Mouse (Mus musculus) neural tube, embryonic 13.5 days (tissue): ENCODE measurements around the gene Sox6. TPM values are rescaled to one million over a fixed set of nuclear protein-coding genes. Genes with fewer than 3 reads are reported as not detected.

Experiments
- ATAC-seq: fragments of 200-750 bp; cut with Nextera tagmentation; 2 replicates; pipeline ENCODE4 v1.8.0; 2017; ENCODE audit warnings: low read depth, mild to moderate bottlenecking, moderate TSS enrichment, moderate library complexity
- H3K27ac ChIP-seq: fragments of 300-500 bp; sonication (generic); replicated peaks from 2 replicates; pipeline ENCODE4 v1.5.1; 2015; ENCODE audit warnings: moderate library complexity, mild to moderate bottlenecking, inconsistent platforms
- H3K27me3 ChIP-seq: fragments of 300-500 bp; sonication (generic); 2 replicates; pipeline ENCODE4 v1.6.1; 2015; ENCODE audit warnings: mild to moderate bottlenecking, inconsistent platforms
- H3K36me3 ChIP-seq: fragments of 300-500 bp; sonication (generic); 2 replicates; pipeline ENCODE4 v1.6.1; 2015; ENCODE audit warnings: mild to moderate bottlenecking, inconsistent platforms
- H3K4me1 ChIP-seq: fragments of 300-500 bp; sonication (generic); replicated peaks from 2 replicates; pipeline ENCODE4 v1.6.1; 2015; ENCODE audit warnings: inconsistent platforms
- H3K4me2 ChIP-seq: fragments of 300-500 bp; sonication (generic); 2 replicates; pipeline ENCODE4 v1.6.1; 2015; ENCODE audit warnings: inconsistent platforms, mild to moderate bottlenecking, moderate library complexity
- H3K4me3 ChIP-seq: fragments of 300-500 bp; sonication (generic); 2 replicates; pipeline ENCODE4 v1.5.1; 2015; ENCODE audit warnings: mild to moderate bottlenecking, inconsistent platforms
- H3K9ac ChIP-seq: fragments of 300-500 bp; sonication (generic); 2 replicates; pipeline ENCODE4 v1.6.1; 2015; ENCODE audit warnings: moderate library complexity, mild to moderate bottlenecking, inconsistent platforms
- H3K9me3 ChIP-seq: fragments of 300-500 bp; sonication (generic); 2 replicates; pipeline ENCODE4 v1.6.1; 2016; ENCODE audit warnings: inconsistent platforms
- WGBS: fragments of 180-500 bp; shearing (Covaris S2); methylation state at CpG from one replicate; pipeline ENCODE4 v1.1.7; 2015; 5-methylcytosine and 5-hydroxymethylcytosine counted together
- polyA plus RNA-seq: library from polyadenylated mRNA; unstranded; fragments of >200 nt; fragmentation: Nextera tagmentation; extraction: Ambion mirVana; gene quantifications from 2 replicates; pipeline ENCODE4 v1.2.1, GENCODE M21; 2015

Gene Sox6
- polyA plus RNA-seq, 1 experiment from 2014 or later, result 46.1 TPM

DNA sequence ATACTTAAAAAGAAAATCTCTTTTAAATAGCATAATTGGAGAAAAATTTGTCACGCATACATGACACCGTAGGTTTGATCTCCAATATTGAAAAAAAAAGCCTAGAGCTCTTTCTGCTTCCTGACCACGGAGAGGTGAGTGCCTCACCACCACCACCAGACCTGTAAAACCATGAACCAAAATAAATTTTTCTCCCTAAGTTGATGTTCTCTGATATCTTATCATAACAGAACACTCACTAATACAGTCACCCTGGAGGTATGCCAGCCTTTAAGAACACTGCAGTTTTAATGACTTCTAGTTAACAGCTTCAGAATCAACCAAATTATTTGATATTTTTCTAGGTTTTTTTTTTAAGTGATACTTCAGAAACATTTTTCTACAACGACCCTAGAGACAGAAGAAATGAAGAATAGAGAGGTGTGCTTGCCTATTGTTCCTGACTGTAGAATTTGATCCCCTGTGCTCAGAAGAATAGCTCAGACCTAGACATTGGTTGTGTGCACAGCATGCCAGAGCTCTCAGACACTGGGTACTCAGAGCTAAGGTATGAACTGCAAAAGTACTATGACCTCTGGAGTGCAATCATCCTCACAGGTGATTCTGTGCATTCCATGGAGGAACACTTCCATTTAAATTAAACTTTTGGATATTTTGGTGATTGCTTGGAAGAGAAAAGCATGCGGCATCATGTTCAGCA lies 58.6 kb downstream of the Sox6 start:
- no peak for ATAC-seq
- H3K36me3 ChIP-seq, result no peaks in the 10 kb centered on the region
- no peaks in the 10 kb centered on the region for H3K27me3 ChIP-seq
- no peaks in the 10 kb centered on the region for H3K9me3 ChIP-seq
- no peak overlapping the region for H3K9ac ChIP-seq
- 88% methylated on average over 5 of the region's 5 CpGs for WGBS
- H3K4me2 ChIP-seq, result no peak overlapping the region
- no peaks in the 10 kb centered on the region for H3K4me1 ChIP-seq
- H3K27ac ChIP-seq, result no peak overlapping the region
- H3K4me3 ChIP-seq, result no peak overlapping the region

DNA sequence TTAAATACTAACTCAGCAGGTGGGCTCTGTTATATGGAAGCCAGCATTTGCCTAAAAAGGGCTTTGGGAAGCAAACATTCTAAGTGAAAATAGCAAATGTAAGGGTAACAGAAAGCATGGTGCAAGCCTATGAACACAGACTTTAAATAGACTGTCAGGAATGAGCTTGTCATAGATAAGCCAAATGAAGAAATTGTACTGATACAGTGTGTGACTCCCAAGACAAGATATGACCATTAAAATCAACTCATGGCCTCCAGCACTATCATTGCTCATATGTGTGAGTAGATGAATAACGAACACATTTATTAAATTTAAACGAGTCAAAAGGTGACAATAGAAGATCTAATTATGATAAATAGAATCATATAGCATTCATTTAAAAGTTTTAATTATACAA lies 64.1 kb downstream of the Sox6 start:
- H3K4me3 ChIP-seq, result no peak overlapping the region
- H3K27ac ChIP-seq, result no peak overlapping the region
- H3K36me3 ChIP-seq, result no peaks in the 10 kb centered on the region
- no peak overlapping the region for H3K4me2 ChIP-seq
- no peak for ATAC-seq
- 91% methylated on average over 2 of the region's 2 CpGs for WGBS
- no peaks in the 10 kb centered on the region for H3K27me3 ChIP-seq
- no peaks in the 10 kb centered on the region for H3K9me3 ChIP-seq
- no peaks in the 10 kb centered on the region for H3K4me1 ChIP-seq
- H3K9ac ChIP-seq, result no peak overlapping the region

DNA sequence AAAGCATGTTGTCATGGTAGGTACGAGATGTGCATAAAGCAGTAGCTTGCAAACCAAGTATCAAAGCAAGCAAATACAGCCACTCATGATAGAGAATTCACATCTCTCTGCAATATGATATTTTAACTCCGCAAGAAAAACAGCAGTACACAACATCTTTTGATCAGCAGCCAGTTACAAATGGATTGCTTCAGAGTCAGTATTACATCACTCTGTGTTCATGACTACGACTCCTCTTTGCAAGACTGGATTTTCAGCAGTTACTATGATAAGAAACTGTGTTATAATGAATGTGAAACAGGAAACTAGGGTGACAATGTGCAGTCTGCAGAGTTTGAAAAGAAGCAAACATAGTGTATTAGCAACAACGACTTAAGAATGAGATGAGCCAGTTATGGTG lies 71.4 kb downstream of the Sox6 start:
- ATAC-seq, result no peak
- H3K9ac ChIP-seq, result no peak overlapping the region
- H3K27ac ChIP-seq, result no peak overlapping the region
- H3K4me3 ChIP-seq, result no peak overlapping the region
- H3K4me2 ChIP-seq, result no peak overlapping the region
- WGBS, result 89% methylated on average over 4 of the region's 4 CpGs
- H3K36me3 ChIP-seq, result no peaks in the 10 kb centered on the region
- H3K4me1 ChIP-seq, result 0 out of 2 replicates have a peak, but pooled peaks cover 7% of the 10 kb centered on the region
- H3K9me3 ChIP-seq, result no peaks in the 10 kb centered on the region
- no peaks in the 10 kb centered on the region for H3K27me3 ChIP-seq

DNA sequence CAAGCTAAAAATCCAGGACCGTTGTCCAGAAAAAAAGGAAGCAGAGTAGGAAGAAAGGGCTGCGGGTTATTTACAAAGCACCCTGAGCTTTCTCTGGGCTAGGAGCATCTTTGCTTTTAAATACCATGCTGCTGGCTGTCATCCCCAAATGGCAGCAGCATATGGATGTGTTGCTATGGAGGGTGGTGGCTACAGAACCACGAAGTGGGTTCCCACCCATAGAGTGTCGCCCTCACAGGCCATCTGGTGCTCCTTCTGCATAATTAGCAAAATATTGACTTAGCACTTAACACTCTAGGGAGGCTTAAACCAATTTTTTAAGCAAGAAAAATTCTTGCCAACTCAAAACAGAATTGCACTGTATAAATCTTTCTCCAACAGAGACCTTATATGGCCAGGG lies 72.4 kb downstream of the Sox6 start:
- no peaks in the 10 kb centered on the region for H3K9me3 ChIP-seq
- no peak for ATAC-seq
- 44% methylated on average over 4 of the region's 4 CpGs for WGBS

DNA sequence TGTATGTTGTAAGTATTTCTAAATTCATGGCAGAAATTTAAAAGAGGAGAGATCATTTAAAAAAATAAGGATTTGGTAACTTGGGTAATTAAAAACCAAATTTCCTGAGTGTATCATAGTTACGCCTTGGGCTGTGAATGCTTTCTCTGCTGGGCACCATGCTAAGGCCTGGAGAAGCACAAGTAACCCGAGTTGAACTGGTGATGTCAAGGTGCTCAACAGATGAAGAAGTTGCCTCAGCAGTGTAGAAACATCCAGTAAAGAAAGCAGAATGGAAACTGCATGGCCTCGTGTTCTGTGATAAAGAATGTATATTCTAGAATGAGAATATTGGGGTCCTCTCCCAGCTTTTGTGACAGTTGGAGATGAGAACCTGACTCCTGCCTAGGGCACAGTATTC lies 85.5 kb downstream of the Sox6 start:
- ATAC-seq, result no peak
- no peaks in the 10 kb centered on the region for H3K9me3 ChIP-seq
- no peaks in the 10 kb centered on the region for H3K27me3 ChIP-seq
- H3K4me3 ChIP-seq, result no peak overlapping the region
- no peaks in the 10 kb centered on the region for H3K36me3 ChIP-seq
- H3K4me2 ChIP-seq, result no peak overlapping the region
- no peak overlapping the region for H3K9ac ChIP-seq
- no peaks in the 10 kb centered on the region for H3K4me1 ChIP-seq
- H3K27ac ChIP-seq, result no peak overlapping the region
- WGBS, result 84% methylated on average over 3 of the region's 3 CpGs

More for the DNA sequence above, 72.4 kb downstream of the Sox6 start:
- Histone ChIP-seq H3K4me1 (0 out of 2 replicates have a peak, but pooled peaks cover 7% of the 10 kb centered on the region), H3K27me3 (no peaks in the 10 kb centered on the region), H3K4me3 (no peak overlapping the region), H3K4me2 (no peak overlapping the region), H3K27ac (no peak overlapping the region), H3K9ac (no peak overlapping the region), H3K36me3 (no peaks in the 10 kb centered on the region)

DNA sequence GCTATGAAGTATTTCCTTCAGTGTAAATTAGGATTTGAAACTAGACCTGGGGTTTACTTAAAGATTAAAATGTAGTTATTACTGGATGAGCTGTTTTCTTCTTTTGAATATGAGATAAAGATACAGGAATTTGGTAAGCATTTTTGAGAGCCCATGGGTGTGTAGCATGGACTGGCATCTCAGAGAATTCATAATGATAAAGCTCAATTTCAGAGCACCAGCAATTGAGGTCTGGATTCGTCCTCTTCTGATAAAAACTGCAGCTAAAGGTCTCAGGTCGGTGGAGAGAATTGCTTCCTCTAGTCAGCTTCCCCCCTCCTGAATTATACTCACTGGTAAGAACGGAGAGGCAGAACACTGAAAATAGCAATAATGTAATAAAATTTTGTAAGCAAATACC lies 86.4 kb downstream of the Sox6 start:
- Histone ChIP-seq H3K36me3 (no peaks in the 10 kb centered on the region), H3K4me3 (no peak overlapping the region), H3K9me3 (no peaks in the 10 kb centered on the region), H3K27ac (no peak overlapping the region), H3K4me1 (no peaks in the 10 kb centered on the region), H3K27me3 (no peaks in the 10 kb centered on the region), H3K4me2 (no peak overlapping the region), H3K9ac (no peak overlapping the region)
- WGBS, result 57% methylated on average over 3 of the region's 3 CpGs
- no peak for ATAC-seq

DNA sequence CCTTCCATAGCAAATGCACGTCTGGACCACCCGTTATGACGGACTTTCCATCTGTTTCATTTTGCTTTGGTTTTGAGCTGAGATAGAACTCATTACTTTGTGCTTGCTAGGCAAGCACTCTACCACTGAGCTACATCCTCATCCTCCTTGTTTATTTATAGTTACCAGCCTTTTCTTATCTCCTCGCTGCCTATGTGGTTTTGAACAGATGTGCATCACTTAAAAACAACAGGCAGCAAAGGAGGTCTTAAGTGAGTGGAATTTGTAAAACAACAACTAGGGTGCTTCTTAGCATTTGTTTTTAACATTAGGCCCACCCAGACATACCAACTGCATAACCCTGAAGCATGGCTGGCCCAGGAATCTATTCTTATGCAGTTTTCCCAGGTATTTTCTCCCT lies 86.9 kb downstream of the Sox6 start:
- Histone ChIP-seq H3K9ac (no peak overlapping the region), H3K36me3 (no peaks in the 10 kb centered on the region), H3K9me3 (no peaks in the 10 kb centered on the region), H3K4me1 (no peaks in the 10 kb centered on the region), H3K27me3 (no peaks in the 10 kb centered on the region), H3K27ac (no peak overlapping the region), H3K4me2 (no peak overlapping the region), H3K4me3 (no peak overlapping the region)
- ATAC-seq, result no peak
- whole genome bisulfite sequencing, result 81% methylated on average over 4 of the region's 4 CpGs

DNA sequence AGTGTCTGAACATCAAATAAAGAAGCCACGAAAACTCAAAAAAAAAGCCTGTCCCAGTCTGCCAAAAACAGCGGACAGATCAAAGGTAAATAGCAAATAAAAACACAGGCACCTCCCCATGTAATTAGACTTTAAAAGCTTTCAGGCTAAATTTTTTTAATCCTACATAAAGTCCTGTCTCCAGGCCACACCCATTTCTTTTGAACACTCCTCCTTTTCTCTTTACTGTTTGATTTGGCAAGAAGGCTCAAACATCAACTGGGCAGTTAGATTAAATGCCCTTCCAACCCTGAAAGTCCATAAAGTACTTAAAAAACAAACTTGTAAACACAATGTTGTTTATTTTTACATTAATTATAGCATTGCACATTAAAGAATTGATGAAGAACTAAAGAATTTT lies 90.7 kb downstream of the Sox6 start:
- H3K36me3 ChIP-seq, result no peaks in the 10 kb centered on the region
- no peaks in the 10 kb centered on the region for H3K4me1 ChIP-seq
- 51% methylated on average over 2 of the region's 2 CpGs for WGBS
- no peak overlapping the region for H3K9ac ChIP-seq
- no peak overlapping the region for H3K4me3 ChIP-seq
- no peaks in the 10 kb centered on the region for H3K27me3 ChIP-seq
- no peak overlapping the region for H3K4me2 ChIP-seq
- no peak for ATAC-seq
- H3K27ac ChIP-seq, result no peak overlapping the region
- no peaks in the 10 kb centered on the region for H3K9me3 ChIP-seq

DNA sequence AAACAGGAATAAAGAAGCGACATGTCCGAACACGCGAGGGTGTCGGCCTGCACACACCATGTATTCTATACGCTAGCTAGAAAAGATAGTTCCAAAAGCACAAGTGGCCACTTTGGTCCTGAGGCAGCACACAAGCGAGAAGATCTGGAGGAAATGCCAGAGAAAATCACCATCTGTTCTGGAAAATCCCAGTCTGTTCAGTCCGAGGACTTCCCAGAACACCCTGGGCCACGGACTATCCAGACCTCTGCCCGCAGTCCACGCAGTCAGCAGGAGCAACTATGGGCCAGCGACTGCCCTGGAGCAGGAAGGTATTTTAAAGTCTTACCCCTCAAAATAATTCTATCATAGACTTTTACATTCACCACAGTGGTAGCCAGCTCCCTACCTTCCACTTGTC lies 92.0 kb downstream of the Sox6 start:
- H3K27ac ChIP-seq, result no peak overlapping the region
- H3K9ac ChIP-seq, result no peak overlapping the region
- no peak for ATAC-seq
- H3K4me2 ChIP-seq, result no peak overlapping the region
- 0 out of 2 replicates have a peak, but pooled peaks cover 5% of the 10 kb centered on the region for H3K4me1 ChIP-seq
- 90% methylated on average over 12 of the region's 12 CpGs for WGBS
- no peaks in the 10 kb centered on the region for H3K9me3 ChIP-seq
- no peaks in the 10 kb centered on the region for H3K27me3 ChIP-seq
- H3K36me3 ChIP-seq, result no peaks in the 10 kb centered on the region
- no peak overlapping the region for H3K4me3 ChIP-seq

DNA sequence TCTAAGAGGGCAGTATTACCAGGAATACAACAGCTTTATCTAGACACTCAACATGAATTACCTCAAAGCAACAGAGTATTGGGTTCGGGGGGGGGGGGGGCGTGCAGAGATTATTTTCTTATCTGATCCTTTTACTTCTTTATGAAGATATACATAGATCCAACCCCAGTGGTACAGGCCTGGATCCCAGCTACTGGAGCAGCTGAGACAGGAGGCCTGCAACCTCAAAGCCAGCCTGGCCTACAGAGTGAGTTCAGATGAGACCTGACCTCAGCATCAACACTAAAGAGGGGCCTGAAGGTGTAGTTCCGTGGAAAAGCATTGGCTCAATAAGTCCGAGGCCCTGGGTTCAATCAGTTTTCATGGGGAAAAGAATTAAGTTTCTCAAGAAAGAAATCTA lies 93.1 kb downstream of the Sox6 start:
- Histone ChIP-seq H3K4me1 (peaks cover 12% of the 10 kb centered on the region), H3K27ac (no peak overlapping the region), H3K4me2 (no peak overlapping the region), H3K36me3 (no peaks in the 10 kb centered on the region), H3K27me3 (no peaks in the 10 kb centered on the region), H3K4me3 (no peak overlapping the region), H3K9ac (no peak overlapping the region), H3K9me3 (no peaks in the 10 kb centered on the region)
- WGBS, result 89% methylated on average over 4 of the region's 4 CpGs
- ATAC-seq, result no peak

DNA sequence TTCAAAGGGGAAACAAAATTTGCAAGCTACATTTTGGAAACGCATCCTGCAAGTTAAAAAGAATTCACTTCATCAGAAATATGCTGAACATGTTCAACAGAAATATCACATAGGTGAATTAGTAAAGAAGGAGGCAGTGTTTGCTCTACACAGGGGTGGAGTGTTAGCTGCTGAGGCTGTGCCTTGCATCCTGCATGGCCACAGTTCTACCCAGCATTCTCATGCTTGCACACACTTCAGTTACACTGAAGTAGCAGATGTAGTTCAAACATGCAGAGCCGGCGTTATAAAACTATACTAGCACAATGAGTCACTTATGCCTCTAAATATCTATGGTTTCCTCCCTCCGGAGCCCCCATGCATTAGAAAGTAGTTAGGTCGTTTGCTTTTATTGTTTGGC lies 94.3 kb downstream of the Sox6 start:
- Histone ChIP-seq H3K27ac (no peak overlapping the region), H3K36me3 (no peaks in the 10 kb centered on the region)

DNA sequence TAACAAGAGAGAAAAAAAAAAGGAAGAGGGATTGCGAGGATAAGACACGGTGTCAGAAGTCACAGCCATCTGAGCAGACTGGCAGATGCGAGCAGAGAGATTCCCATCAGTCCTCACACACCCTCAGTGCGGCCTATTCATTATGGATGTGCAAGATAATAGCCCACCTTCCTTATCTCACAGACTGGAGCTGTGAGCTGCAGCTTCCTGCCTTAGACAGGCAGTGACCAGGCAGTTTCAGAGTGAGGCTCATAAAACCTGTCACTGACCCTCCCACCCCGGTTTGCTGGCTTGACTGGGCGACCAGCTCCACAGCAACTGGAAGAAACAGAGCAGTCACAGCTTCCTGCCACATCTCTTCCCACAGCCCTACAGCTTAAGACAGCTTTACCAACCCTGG lies 96.8 kb downstream of the Sox6 start:
- H3K36me3 ChIP-seq, result no peaks in the 10 kb centered on the region
- H3K4me2 ChIP-seq, result no peak overlapping the region
- peaks cover 18% of the 10 kb centered on the region for H3K4me1 ChIP-seq
- H3K9me3 ChIP-seq, result no peaks in the 10 kb centered on the region
- H3K4me3 ChIP-seq, result no peak overlapping the region
- 31% methylated on average over 6 of the region's 6 CpGs for WGBS
- no peak overlapping the region for H3K9ac ChIP-seq
- no peak for ATAC-seq
- H3K27me3 ChIP-seq, result no peaks in the 10 kb centered on the region
- H3K27ac ChIP-seq, result no peak overlapping the region

More for the DNA sequence above, 94.3 kb downstream of the Sox6 start:
- H3K9me3 ChIP-seq, result no peaks in the 10 kb centered on the region
- 32% methylated on average over 5 of the region's 5 CpGs for WGBS
- no peak overlapping the region for H3K4me2 ChIP-seq
- ATAC-seq, result no peak
- H3K4me1 ChIP-seq, result peaks cover 18% of the 10 kb centered on the region
- H3K27me3 ChIP-seq, result no peaks in the 10 kb centered on the region
- no peak overlapping the region for H3K9ac ChIP-seq
- no peak overlapping the region for H3K4me3 ChIP-seq

DNA sequence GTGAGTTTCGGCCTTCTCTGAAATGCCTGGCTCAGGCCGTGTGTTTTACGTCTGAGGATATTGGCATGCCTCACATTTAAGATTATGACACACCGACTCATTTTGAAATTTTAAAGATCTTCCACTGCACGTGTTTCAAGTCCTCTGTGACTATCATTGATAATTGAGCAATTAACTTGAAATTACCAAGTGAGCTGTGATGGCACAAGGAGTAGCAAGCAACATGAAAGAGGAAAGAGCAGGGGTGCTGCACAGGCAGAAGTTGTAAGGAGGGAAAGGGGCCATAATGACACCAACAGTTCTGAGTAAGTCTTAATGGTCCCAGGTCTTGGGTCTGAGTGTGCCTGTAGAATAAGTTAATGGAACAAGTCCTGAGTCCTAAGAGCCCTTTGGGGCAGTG lies 99.3 kb downstream of the Sox6 start:
- Histone ChIP-seq H3K36me3 (no peaks in the 10 kb centered on the region), H3K27ac (no peak overlapping the region), H3K4me3 (no peak overlapping the region), H3K4me1 (peaks cover 18% of the 10 kb centered on the region), H3K9me3 (no peaks in the 10 kb centered on the region), H3K9ac (no peak overlapping the region), H3K4me2 (no peak overlapping the region), H3K27me3 (no peaks in the 10 kb centered on the region)
- ATAC-seq, result no peak
- 74% methylated on average over 5 of the region's 5 CpGs for WGBS
